Mouse (Mus musculus) midbrain, embryonic 16.5 days (tissue): ENCODE measurements around the gene Oxct2b. TPM values are rescaled to one million over a fixed set of nuclear protein-coding genes. Genes with fewer than 3 reads are reported as not detected.
"Not testable (repeated sequence)": the region's sequence is repeated elsewhere in the genome, so short reads cannot be mapped to it uniquely, and the experiment has no call there.

ENCODE experiments used
- ATAC-seq: fragments of 200-750 bp; cut with Nextera tagmentation; 2 replicates; pipeline ENCODE4 v1.8.0; 2017; ENCODE audit warnings: moderate TSS enrichment
- H3K27ac ChIP-seq: fragments of 300-500 bp; sonication (generic); 2 replicates; pipeline ENCODE4 v1.5.1; 2014; ENCODE audit warnings: mild to moderate bottlenecking, low read length, mixed read lengths
- H3K27me3 ChIP-seq: fragments of 300-500 bp; sonication (generic); 2 replicates; pipeline ENCODE4 v1.6.1; 2014; ENCODE audit warnings: low read depth, low read length, mixed read lengths; ENCODE audit not compliant: control insufficient read depth, insufficient read depth
- H3K36me3 ChIP-seq: fragments of 300-500 bp; sonication (generic); 2 replicates; pipeline ENCODE4 v1.6.1; 2014; ENCODE audit warnings: mild to moderate bottlenecking, low read length, moderate library complexity, mixed read lengths; ENCODE audit not compliant: control insufficient read depth, insufficient read depth
- H3K4me1 ChIP-seq: fragments of 300-500 bp; sonication (generic); 2 replicates; pipeline ENCODE4 v1.6.1; 2014; ENCODE audit warnings: mild to moderate bottlenecking, low read length, mixed read lengths; ENCODE audit not compliant: control insufficient read depth, insufficient read depth
- H3K4me2 ChIP-seq: fragments of 300-500 bp; sonication (generic); 2 replicates; pipeline ENCODE4 v1.6.1; 2014; ENCODE audit warnings: mild to moderate bottlenecking, low read length, mixed read lengths
- H3K4me3 ChIP-seq: fragments of 300-500 bp; sonication (generic); 2 replicates; pipeline ENCODE4 v1.5.1; 2014; ENCODE audit warnings: low read depth, mild to moderate bottlenecking, low read length, moderate library complexity, mixed read lengths
- H3K9ac ChIP-seq: fragments of 300-500 bp; sonication (generic); 2 replicates; pipeline ENCODE4 v1.6.1; 2014; ENCODE audit warnings: low read depth, low read length, mixed read lengths
- H3K9me3 ChIP-seq: fragments of 300-500 bp; sonication (generic); replicated peaks from 2 replicates; pipeline ENCODE4 v1.6.1; 2014; ENCODE audit warnings: mild to moderate bottlenecking, low read length, mixed read lengths; ENCODE audit not compliant: control insufficient read depth, poor library complexity, severe bottlenecking
- WGBS: fragments of 180-500 bp; shearing (Covaris S2); extraction: QIAGEN DNeasy Blood & Tissue Kit; methylation state at CpG from one replicate; pipeline ENCODE4 v1.1.7; 2014; 5-methylcytosine and 5-hydroxymethylcytosine counted together
- polyA plus RNA-seq: library from polyadenylated mRNA; unstranded; fragments of >200 nt; fragmentation: Nextera tagmentation; extraction: Ambion mirVana; gene quantifications from 2 replicates; pipeline ENCODE4 v1.2.1, GENCODE M21; 2015

The Oxct2b gene
- polyA plus RNA-seq, 1 experiment from 2014 or later: 0.54 TPM

DNA sequence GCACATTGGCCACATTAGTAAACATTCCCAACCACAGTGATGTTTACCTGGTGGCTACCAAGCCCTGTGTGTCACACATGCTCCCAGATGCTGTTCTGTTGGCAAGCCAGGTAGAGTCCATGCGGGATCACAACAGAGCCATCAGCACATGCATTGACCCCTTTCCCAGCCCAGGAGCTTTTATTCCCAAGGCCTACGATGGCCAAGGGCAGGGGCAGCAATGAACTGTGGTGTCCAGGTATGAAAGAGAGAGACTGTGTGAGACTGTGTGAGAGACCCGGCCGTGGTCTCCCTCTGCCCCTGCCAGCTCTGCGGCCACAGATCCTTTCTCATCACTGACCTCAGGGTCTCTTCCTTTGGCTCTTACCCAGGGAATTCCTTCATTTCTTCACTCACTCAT lies 8.0 kb upstream of the Oxct2b start:
- Histone ChIP-seq H3K9me3 (no peaks in the 10 kb centered on the region), H3K27ac (no peak overlapping the region), H3K4me2 (no peak overlapping the region), H3K9ac (no peak overlapping the region), H3K4me3 (no peak overlapping the region), H3K27me3 (peaks cover 28% of the 10 kb centered on the region), H3K4me1 (peaks cover 6% of the 10 kb centered on the region; the same call in 1 of the 2 replicates), H3K36me3 (no peaks in the 10 kb centered on the region)
- no peak for ATAC-seq
- WGBS: 93% methylated on average over 5 of the region's 5 CpGs

DNA sequence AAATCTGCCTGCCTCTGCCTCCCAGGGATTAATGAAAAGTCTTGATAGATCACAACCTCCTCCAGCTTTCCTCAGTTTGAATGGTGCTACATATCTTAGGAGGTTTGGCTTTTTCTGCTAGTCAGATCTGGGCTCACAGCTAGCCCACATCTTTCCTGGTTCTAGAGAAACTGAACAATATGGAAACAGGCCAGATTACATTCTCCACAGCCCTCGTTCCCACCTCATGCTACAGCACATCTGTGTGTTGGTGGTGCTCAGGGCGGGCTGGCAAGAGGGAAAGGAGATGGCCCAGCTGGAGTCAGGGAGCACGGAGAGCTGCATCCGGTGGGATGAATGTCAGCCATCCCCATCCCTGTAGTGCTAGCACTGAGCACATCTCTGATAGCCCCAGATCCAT lies 5.3 kb upstream of the Oxct2b start:
- 93% methylated on average over 4 of the region's 4 CpGs for WGBS
- Histone ChIP-seq H3K9me3 (no peaks in the 10 kb centered on the region), H3K4me1 (no peaks in the 10 kb centered on the region), H3K27me3 (peaks cover 15% of the 10 kb centered on the region), H3K36me3 (no peaks in the 10 kb centered on the region), H3K9ac (no peak overlapping the region), H3K27ac (no peak overlapping the region), H3K4me3 (no peak overlapping the region), H3K4me2 (no peak overlapping the region)
- no peak for ATAC-seq

GRCm38 (mm10) chr4:123111275-123111983 lies 4.6 kb upstream of the Oxct2b start:
- WGBS: 85% methylated on average over 10 of the region's 10 CpGs
- H3K36me3 ChIP-seq, H3K4me1 ChIP-seq, H3K27ac ChIP-seq, H3K9ac ChIP-seq, H3K4me3 ChIP-seq, H3K9me3 ChIP-seq, H3K27me3 ChIP-seq, ATAC-seq, H3K4me2 ChIP-seq: not testable (repeated sequence)

DNA sequence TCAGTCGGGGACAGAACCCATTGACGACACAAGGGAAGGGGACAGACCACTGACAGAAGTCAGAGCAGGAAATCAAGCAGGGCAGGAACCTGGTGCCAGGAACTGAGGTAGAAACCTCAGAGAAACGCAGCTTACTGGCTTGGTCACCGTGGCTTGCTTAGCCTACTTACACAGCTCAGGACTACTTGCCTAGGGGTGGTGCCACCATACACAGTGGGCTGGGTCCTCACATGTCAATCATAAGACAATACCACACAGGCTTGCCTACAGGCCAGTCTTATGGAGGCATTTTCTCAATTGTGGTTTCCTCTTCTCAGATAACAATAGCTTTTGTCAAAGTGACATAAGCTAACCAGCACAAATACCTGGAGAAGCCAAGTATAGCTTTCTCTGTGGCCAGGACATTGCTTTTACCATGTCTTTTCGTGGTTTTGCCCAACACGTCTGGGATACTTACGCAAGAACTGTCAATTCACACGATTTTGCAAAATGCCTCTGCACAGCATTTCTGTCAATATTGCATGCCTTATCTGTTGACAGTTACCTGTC lies 3.8 kb upstream of the Oxct2b start:
- Histone ChIP-seq H3K4me3 (no peak overlapping the region), H3K36me3 (no peaks in the 10 kb centered on the region), H3K4me1 (no peaks in the 10 kb centered on the region), H3K27ac (no peak overlapping the region), H3K9me3 (no peaks in the 10 kb centered on the region), H3K9ac (no peak overlapping the region), H3K27me3 (no peaks in the 10 kb centered on the region; the same call in 1 of the 2 replicates), H3K4me2 (no peak overlapping the region)
- no peak for ATAC-seq
- WGBS: 82% methylated on average over 8 of the region's 8 CpGs

DNA sequence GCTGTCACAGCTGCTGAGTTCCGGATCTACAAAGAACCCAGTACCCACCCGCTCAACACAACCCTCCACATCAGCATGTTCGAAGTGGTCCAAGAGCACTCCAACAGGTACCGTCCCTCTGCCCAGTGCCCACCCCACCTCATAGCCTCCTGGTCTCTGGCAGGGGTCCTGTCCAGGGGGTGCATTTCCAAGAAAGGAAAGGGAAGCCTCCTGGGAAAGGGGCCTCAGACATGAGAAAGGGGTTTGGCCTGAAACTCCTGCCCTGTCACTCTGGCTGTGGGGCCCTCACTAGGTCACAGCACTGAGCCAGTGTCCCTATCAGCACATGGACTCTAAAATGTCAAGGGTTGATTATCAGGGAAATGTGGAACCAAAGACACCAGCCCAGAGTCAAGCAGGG lies 1.4 kb upstream of the Oxct2b start:
- H3K4me1 ChIP-seq, H3K9ac ChIP-seq, H3K27ac ChIP-seq, H3K36me3 ChIP-seq, H3K4me3 ChIP-seq, H3K4me2 ChIP-seq, H3K27me3 ChIP-seq, H3K9me3 ChIP-seq, ATAC-seq: not testable (repeated sequence)
- 88% methylated on average over 4 of the region's 4 CpGs for WGBS

DNA sequence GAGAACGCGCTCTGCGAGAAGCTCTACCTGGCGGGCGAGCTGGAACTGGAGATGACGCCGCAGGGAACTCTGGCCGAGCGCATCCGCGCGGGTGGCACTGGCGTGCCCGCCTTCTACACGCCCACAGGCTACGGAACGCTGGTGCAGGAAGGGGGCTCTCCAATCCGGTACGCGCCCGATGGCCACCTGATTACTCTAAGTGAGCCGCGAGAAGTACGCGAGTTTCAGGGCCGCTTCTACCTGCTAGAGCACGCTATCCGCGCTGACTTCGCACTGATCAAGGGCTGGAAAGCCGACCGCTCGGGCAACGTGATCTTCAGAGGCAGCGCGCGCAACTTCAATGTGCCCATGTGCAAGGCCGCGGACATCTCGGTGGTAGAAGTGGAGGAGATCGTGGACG lies 574 bp downstream of the Oxct2b start:
- peak; percentile 90 for ATAC-seq
- Histone ChIP-seq H3K4me2 (peak overlapping the region; percentile 59), H3K4me3 (peak overlapping the region; percentile 43)
- not testable (repeated sequence) for H3K4me1 ChIP-seq, H3K27ac ChIP-seq, H3K9ac ChIP-seq, H3K9me3 ChIP-seq, H3K36me3 ChIP-seq, H3K27me3 ChIP-seq
- WGBS: 18% methylated on average over 33 of the region's 42 CpGs

DNA sequence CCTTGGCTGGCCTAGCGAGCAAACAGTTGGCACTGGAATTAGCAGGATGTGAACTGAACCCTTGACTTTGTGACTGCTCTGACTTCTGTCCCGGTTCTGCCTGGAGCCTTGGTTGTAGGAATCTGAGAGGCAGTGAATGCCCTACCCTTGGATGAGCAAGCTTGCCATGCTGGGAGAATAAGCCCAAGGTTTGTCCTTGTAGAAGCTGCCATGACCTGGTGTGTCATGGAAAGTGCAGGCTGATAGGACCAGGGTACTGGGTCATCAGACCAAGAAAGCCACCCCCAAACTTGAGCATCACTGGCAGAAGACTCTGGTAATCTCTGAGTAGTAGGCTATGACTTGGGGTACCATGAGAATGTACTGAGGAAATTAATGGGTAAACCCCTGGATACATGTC lies 5.2 kb downstream of the Oxct2b start:
- Histone ChIP-seq H3K9me3 (no peaks in the 10 kb centered on the region), H3K36me3 (peaks cover 10% of the 10 kb centered on the region), H3K27ac (no peak overlapping the region), H3K4me2 (no peak overlapping the region), H3K9ac (no peak overlapping the region), H3K4me3 (no peak overlapping the region), H3K4me1 (no peaks in the 10 kb centered on the region), H3K27me3 (no peaks in the 10 kb centered on the region)
- ATAC-seq: no peak
- WGBS: 91% methylated on average over 2 of the region's 2 CpGs

GRCm38 (mm10) chr4:123126626-123127025 lies 10.6 kb downstream of the Oxct2b start:
- H3K9ac ChIP-seq: no peak overlapping the region
- peaks cover 40% of the 10 kb centered on the region for H3K36me3 ChIP-seq
- no peaks in the 10 kb centered on the region for H3K4me1 ChIP-seq
- H3K4me3 ChIP-seq: no peak overlapping the region
- 96% methylated on average over 7 of the region's 7 CpGs for WGBS
- no peak overlapping the region for H3K4me2 ChIP-seq
- H3K27ac ChIP-seq: no peak overlapping the region
- H3K27me3 ChIP-seq: no peaks in the 10 kb centered on the region
- H3K9me3 ChIP-seq: no peaks in the 10 kb centered on the region
- ATAC-seq: no peak

- no peak overlapping the region for H3K27ac ChIP-seq
- H3K4me1 ChIP-seq: no peaks in the 10 kb centered on the region
- no peak overlapping the region for H3K9ac ChIP-seq
- no peak overlapping the region for H3K4me2 ChIP-seq
- H3K9me3 ChIP-seq: no peaks in the 10 kb centered on the region
- no peaks in the 10 kb centered on the region for H3K27me3 ChIP-seq
- 89% methylated on average over 4 of the region's 4 CpGs for WGBS
- ATAC-seq: no peak
- H3K36me3 ChIP-seq: peaks cover 42% of the 10 kb centered on the region
- no peak overlapping the region for H3K4me3 ChIP-seq
Measured at GRCm38 (mm10) chr4:123127051-123127450, 11.0 kb downstream of the Oxct2b start.
